7 mouse cellular contexts compared by ENCODE assay signal in the genomic region with DNA sequence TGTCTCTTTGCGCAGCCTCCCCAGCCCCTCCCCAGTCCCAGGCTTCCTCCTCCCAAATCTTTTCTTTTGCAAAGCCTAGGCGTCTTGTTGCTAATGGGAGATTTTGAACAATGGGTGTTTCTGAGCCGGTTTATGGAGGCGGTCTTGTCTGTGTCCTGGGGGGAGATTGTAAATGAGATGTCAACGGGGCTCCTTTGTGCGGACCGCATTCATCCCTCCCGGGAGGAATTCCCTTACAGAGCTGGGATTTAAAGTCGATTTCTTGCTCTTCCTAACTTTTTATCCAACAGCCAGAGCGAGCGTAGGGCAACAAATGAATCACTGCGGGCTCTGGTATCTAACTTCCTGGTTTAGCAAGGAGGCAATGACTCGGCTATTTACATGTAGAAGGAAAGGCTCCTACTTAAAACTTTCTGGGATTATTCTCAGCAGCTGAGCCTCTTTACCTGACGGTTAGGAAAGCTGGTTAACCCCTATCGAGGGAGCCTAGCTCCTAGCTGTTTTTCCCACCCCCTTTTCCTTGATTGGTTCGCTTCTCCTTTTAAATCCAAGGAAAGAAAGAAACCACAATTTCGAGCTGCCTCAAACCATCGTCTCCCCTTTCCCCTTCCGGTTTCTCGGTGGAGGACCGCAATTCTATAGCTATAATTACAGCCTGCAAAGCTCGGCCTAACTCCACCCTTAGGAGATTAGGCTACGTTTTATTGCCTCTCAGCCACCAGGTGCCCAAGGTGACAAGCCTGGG.
DNase-seq lines count a peak whose midpoint lies in the region; ATAC-seq and TF ChIP-seq lines count a peak whose summit lies in the region.

No protein-coding gene starts in this region.

- H3K27me3 ChIP-seq in ES-Bruce4 (ENCODE audit: control insufficient read depth, insufficient read depth, low read length, poor library complexity, severe bottlenecking) = no peaks in the 10 kb centered on the region
- H3K27me3 ChIP-seq in heart, adult 2 months (ENCODE audit: control insufficient read depth, insufficient read depth, low read length) = no peaks in the 10 kb centered on the region
- no peaks in the 10 kb centered on the region for H3K27me3 ChIP-seq in kidney, embryonic 14.5 days (ENCODE audit: control insufficient read depth, insufficient read depth, low read length)
- peaks cover 87% of the 10 kb centered on the region for H3K27me3 ChIP-seq in megakaryocyte, embryonic 14.5 days (replicated peaks)

- intact Hi-C loops in heart, adult 2 months (cut with DNase I) = loop anchor here (10.0 kb wide), 1 partner anchor 447 kb away; no protein-coding TSS in a partner anchor

- peak overlapping the region; percentile 53 for H3K9ac ChIP-seq in ES-Bruce4 (ENCODE audit: low read depth, poor library complexity, severe bottlenecking)
- peak overlapping the region; percentile 32 for H3K9ac ChIP-seq in heart, adult 2 months (ENCODE audit: low read depth, low read length)
- H3K9ac ChIP-seq in kidney, embryonic 14.5 days (ENCODE audit: low read depth, low read length) = peak overlapping the region; percentile 43

- H3K4me3 ChIP-seq in ES-Bruce4 (ENCODE audit: low read depth, low read length) = peak overlapping the region; percentile 34
- H3K4me3 ChIP-seq in heart, adult 2 months = peak overlapping the region; percentile 42
- H3K4me3 ChIP-seq in kidney, embryonic 14.5 days (ENCODE audit: low read length) = peak overlapping the region; percentile 21
- H3K4me3 ChIP-seq in megakaryocyte, embryonic 14.5 days (replicated peaks) = peak overlapping the region; percentile 53

- no peaks in the 10 kb centered on the region for H3K36me3 ChIP-seq in ES-Bruce4 (ENCODE audit: control insufficient read depth, insufficient read depth, low read length, poor library complexity, severe bottlenecking)
- peaks cover 2% of the 10 kb centered on the region; the same call in 1 of the 2 replicates for H3K36me3 ChIP-seq in heart, adult 2 months (ENCODE audit: control insufficient read depth, insufficient read depth, low read length)
- no peaks in the 10 kb centered on the region for H3K36me3 ChIP-seq in kidney, embryonic 14.5 days (ENCODE audit: control insufficient read depth, insufficient read depth, low read length)
- no peaks in the 10 kb centered on the region for H3K36me3 ChIP-seq in megakaryocyte, embryonic 14.5 days (replicated peaks; ENCODE audit: low read length)

- 3% methylated on average over 23 of the region's 23 CpGs for WGBS in heart, adult 2 months
- WGBS in kidney, embryonic 14.5 days = 1% methylated on average over 23 of the region's 23 CpGs

- TF ChIP-seq EP300 in ES-Bruce4 (IDR thresholded peaks at IDR 0.05; ENCODE audit: insufficient read depth, low read depth, low read length) = peak; percentile 94
- 0 out of 2 replicates have a peak, but pooled peaks have one; percentile 24 for TF ChIP-seq EP300 in heart, adult 2 months (IDR thresholded peaks at IDR 0.05; ENCODE audit: insufficient read depth, low read depth, low read length)

- DNase-seq in adipocyte (ENCODE audit: low spot score) = peak; percentile 62
- DNase-seq in heart, adult 2 months = peak; percentile 51 to 56
- DNase-seq in yolk sac, embryonic 10.5 days (ENCODE audit: low spot score) = peak; percentile 52
- DNase-seq in cerebellum, adult 18-20 months = no peak

- H3K4me1 ChIP-seq in ES-Bruce4 (ENCODE audit: control insufficient read depth, insufficient read depth, low read length) = peaks cover 5% of the 10 kb centered on the region
- peaks cover 12% of the 10 kb centered on the region for H3K4me1 ChIP-seq in heart, adult 2 months (ENCODE audit: control insufficient read depth, insufficient read depth, low read length)
- H3K4me1 ChIP-seq in kidney, embryonic 14.5 days (ENCODE audit: control insufficient read depth, insufficient read depth, low read length) = peaks cover 35% of the 10 kb centered on the region
- H3K4me1 ChIP-seq in megakaryocyte, embryonic 14.5 days = peaks cover 12% of the 10 kb centered on the region

- no peaks in the 10 kb centered on the region for H3K79me2 ChIP-seq in heart, adult 2 months (replicated peaks; ENCODE audit: control insufficient read depth, insufficient read depth, low read length)

- TF ChIP-seq CTCF in ES-Bruce4 (IDR thresholded peaks at IDR 0.05; ENCODE audit: low read depth, low read length) = no peak
- no peak for TF ChIP-seq CTCF in heart, adult 2 months (IDR thresholded peaks at IDR 0.05)

- ATAC-seq in kidney, embryonic 14.5 days (ENCODE audit: low FRiP score, low TSS enrichment) = no peak

- TF ChIP-seq POLR2A in ES-Bruce4 (IDR thresholded peaks at IDR 0.05; ENCODE audit: insufficient read depth, low read length) = no peak
- TF ChIP-seq POLR2A in heart, adult 2 months (IDR thresholded peaks at IDR 0.05; ENCODE audit: insufficient read depth, low read depth, low read length) = peak; percentile 37; the same call in 1 of the 2 replicates

- peak overlapping the region; percentile 58 for H3K4me2 ChIP-seq in kidney, embryonic 14.5 days (replicated peaks; ENCODE audit: low read depth, low read length)

- peak overlapping the region; percentile 99 for H3K27ac ChIP-seq in ES-Bruce4 (ENCODE audit: insufficient read depth, low read length)
- peak overlapping the region; percentile 91 for H3K27ac ChIP-seq in heart, adult 2 months
- peak overlapping the region; percentile 87 for H3K27ac ChIP-seq in kidney, embryonic 14.5 days (ENCODE audit: low read depth, low read length)

- no peaks in the 10 kb centered on the region for H3K9me3 ChIP-seq in ES-Bruce4 (replicated peaks; ENCODE audit: control insufficient read depth, insufficient read depth, low read length, poor library complexity, severe bottlenecking)
- H3K9me3 ChIP-seq in kidney, embryonic 14.5 days (ENCODE audit: control insufficient read depth, low read length) = no peaks in the 10 kb centered on the region
- H3K9me3 ChIP-seq in megakaryocyte, embryonic 14.5 days = peaks cover 5% of the 10 kb centered on the region

Comparison
In these comparisons a context has a peak if more than half of its experiments do, and no peak if none do; other contexts are left out.
1. DNase-seq: peak in adipocyte (single experiment), heart, adult 2 months (2 of 2) and yolk sac, embryonic 10.5 days (single experiment); none in cerebellum, adult 18-20 months (0 of 2).
2. Peak in every context shown above with its lines, with median percentiles within 50 percentile points of each other: H3K27ac ChIP-seq, H3K4me3 ChIP-seq and H3K9ac ChIP-seq.